Mouse (Mus musculus): ENCODE measurements around the gene Cul1.
"Not testable (repeated sequence)": the region's sequence is repeated elsewhere in the genome, so short reads cannot be mapped to it uniquely, and the experiment has no call there.

Cul1 gene

DNA sequence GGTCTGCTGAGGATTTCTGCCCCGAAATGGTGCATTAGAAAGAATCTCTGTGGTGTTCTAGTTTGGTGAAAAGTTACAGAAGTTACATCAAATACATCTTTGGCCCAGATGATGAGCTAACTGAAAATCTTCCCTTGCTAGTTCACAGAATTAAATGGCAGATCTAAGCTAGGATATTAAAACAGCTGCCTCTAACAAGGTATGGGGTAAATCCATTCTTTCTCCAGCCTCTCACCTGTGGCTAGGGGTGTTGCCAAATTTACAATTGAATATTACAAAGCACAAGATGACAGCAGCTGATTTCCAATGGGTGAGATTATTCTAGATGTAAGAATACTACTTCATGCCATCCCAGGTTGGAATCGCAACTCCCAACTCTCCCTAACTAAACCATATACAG, at the start of gene Cul1:
TSS of gene Cul1 (plus strand) at position 301 of the 400 bp plus-strand sequence.
- no peak for DNase-seq (ENCODE audit: low read depth)

- DNase-seq (ENCODE audit: low read depth), result peak; percentile 92
Observed at GRCm38 (mm10) chr6:47404419-47405382, 48.5 kb upstream of the Cul1 start.

- DNase-seq (ENCODE audit: low read depth), result no peak
Observed at GRCm38 (mm10) chr6:47412886-47413606, 40.2 kb upstream of the Cul1 start.

- no peak for DNase-seq (ENCODE audit: low read depth)
Observed at GRCm38 (mm10) chr6:47413656-47414055, 39.5 kb upstream of the Cul1 start.

DNA sequence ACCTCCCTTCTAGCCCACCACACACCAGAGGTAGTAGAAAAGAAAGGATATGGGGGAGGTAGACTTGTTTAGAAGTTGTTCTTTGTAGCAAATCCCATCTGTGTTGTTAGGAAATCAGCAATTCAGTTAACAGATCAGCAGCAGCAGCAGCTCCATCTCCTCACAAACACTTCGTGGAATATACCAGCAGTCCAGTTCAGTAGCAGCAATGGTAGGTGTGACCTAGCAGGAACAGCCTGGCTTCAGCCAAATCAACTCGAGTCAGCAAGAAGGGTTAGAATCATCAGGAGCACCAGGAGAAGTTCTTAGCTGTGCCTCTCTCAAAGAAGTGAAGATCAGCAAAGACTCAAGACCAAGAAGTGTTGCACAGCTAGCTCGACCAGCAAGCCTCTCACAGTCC, 34.5 kb upstream of the Cul1 start:
- no peak for DNase-seq (ENCODE audit: low read depth)

GRCm38 (mm10) chr6:47420156-47420555, 33.0 kb upstream of the Cul1 start:
- DNase-seq (ENCODE audit: low read depth), result no peak

- no peak for DNase-seq (ENCODE audit: low read depth)
Observed at GRCm38 (mm10) chr6:47421221-47421620, 32.0 kb upstream of the Cul1 start.

DNA sequence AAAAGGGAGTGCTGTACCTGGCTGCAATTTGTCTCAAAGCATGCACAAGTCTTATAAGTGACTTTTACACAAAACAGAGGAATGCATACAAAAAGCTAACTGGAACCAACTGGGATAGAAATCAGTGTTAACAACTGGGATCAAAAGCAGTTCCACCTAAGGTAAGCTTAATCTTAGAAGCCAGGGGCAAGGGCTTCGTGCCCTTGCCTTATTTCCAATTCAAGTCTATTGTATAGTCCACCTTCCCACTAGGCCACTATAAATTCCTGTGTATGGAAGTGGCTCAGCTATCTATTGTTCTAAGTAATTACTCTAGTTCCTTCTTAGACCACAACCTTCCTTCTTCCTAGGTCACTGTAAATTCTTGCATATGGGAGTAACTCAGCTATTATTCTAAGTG, 27.1 kb upstream of the Cul1 start:
- DNase-seq (ENCODE audit: low read depth), result no peak

DNA sequence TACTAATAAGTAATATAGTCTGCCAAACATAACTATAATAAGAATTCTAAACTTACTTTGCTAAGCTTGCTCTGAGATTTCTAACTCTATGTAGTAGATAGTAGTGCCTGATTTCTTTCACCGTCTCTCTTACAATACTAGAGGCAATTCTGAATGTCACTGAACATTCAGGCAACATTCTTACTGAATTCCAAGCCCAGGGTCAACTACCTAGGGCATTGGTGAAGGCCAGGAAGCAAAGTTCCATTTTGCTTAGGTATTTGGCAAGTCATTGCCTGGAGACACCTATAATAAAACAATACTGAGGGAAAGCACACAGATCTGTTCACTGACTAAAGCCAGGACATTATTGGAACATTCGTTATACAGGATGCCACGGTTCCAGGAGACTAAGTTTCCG, 26.6 kb upstream of the Cul1 start:
- DNase-seq (ENCODE audit: low read depth), result not testable (repeated sequence)

GRCm38 (mm10) chr6:47432795-47433194, 20.4 kb upstream of the Cul1 start:
- not testable (repeated sequence) for DNase-seq (ENCODE audit: low read depth)

GRCm38 (mm10) chr6:47440080-47440479, 13.1 kb upstream of the Cul1 start:
- no peak for DNase-seq (ENCODE audit: low read depth)

DNA sequence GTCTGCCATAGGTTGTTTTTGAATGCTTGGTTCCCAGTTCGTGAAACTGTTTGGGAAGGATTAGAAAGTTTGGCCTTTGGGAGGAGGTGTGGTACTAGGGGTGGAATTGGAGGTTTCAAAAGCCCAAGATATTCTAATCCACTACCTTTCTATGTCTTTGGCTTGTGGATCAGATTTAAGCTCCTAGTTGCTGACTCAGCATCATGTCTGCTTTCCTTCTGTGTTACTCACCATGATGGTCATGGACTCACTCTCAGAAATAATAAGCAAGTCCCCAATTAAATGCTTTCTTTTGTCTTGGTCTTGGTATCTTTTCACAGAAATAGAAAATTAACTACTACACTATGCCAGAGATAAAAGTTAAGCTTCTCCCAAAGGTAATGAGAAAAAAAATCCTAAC, 5.5 kb upstream of the Cul1 start:
- no peak for DNase-seq (ENCODE audit: low read depth)

DNA sequence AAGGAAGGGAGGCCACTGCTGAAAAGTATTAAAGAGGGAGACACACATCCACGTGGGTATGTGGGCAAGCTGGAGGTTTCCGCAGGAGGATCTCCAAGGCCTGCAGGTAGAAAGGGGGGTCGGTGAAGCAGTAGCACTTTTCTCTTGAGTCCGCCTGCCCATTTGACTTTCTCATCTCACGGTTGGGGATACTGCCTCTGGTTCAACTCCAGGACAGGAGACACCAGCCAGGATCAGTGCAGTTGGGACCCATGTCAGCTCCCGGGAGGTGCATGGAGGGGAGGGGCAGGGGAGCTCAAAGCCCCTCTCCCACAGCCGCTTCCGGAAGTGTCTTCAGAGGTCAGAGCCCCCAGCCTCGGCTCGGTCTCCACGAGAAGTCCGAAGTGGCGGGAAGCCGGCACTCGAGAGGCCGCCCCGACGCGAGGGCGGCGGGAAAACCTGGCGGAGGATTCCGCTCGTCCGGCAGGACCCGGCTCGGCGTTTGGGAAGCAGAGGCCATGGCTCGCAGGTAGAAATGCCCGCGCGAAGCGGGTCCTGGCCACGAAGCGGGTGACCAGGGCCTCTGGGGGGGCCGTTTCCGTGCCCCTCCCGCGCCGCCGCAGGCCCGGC, 428 bp downstream of the Cul1 start:
- DNase-seq (ENCODE audit: low read depth), result no peak

- no peak for DNase-seq (ENCODE audit: low read depth)
Observed at GRCm38 (mm10) chr6:47454131-47454574, 955 bp downstream of the Cul1 start.

GRCm38 (mm10) chr6:47454575-47455571, 1.7 kb downstream of the Cul1 start:
- no peak for DNase-seq (ENCODE audit: low read depth)

DNA sequence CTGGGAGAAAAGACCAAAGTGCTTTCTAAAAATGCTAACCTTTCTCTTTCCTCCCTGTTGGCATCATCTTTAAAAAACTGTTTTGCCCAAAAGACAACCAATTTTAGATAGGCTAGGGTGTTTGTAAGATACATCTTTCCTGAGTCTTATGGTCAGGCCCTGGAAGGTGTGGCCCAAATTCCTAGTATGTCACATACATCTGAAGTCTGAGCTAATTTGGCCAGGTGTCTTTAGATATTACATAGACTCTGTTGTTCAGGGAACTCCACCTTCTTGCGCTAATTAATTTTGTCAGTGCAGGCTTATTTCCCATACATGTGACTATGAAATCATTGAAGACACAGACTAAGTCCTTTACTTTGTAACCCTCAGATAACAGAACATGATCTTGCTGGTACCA, 2.6 kb downstream of the Cul1 start:
- no peak for DNase-seq (ENCODE audit: low read depth)

DNA sequence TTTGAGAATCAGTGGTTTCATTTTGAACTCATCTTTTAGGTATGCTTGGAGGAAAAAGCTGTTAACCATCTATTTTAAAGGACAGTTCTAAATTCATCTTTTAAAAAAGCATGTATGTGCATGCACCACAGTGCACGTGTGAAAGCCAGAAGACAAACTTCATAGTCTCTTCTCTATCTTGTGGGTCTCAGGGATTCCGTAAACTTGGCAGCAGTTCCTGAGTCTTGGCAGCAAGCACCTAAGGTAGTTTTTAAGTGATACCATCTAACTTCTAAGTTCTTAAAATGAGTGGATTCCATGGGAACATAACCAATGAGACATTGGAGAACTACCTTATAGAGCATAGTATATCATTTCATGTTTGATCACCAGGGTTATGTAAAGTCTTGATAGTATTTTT, 3.7 kb downstream of the Cul1 start:
- DNase-seq (ENCODE audit: low read depth), result no peak

GRCm38 (mm10) chr6:47465400-47465799, 12.2 kb downstream of the Cul1 start:
- no peak for DNase-seq (ENCODE audit: low read depth)

- no peak for DNase-seq (ENCODE audit: low read depth)
Observed at GRCm38 (mm10) chr6:47466488-47466887, 13.3 kb downstream of the Cul1 start.

DNA sequence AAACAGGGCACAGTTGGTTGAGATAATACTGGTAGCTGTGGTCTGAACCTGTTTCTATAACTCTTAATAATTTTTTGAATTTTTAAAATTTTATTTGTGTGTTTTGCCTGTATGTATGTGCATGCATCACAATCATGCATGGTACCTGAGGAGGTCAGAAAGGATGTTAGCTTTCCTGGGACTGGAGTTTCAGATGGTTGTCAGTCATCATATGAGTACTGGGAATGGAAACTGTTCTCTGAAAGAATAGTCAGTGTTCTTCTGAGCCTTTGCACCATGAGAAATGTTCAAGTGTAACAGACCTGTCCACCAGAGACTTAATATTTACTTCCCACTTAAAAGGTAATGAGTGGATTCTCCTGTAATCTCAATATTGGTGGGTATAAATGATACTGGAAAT, 13.9 kb downstream of the Cul1 start:
- no peak for DNase-seq (ENCODE audit: low read depth)

- no peak for DNase-seq (ENCODE audit: low read depth)
Observed at GRCm38 (mm10) chr6:47469760-47470159, 16.6 kb downstream of the Cul1 start.

Measured in fibroblast of lung, adult 2 months (primary cell).